Mouse (Mus musculus) forebrain, postnatal 0 days (tissue): ENCODE measurements around the gene Trpc3. TPM values are rescaled to one million over a fixed set of nuclear protein-coding genes. Genes with fewer than 3 reads are reported as not detected.
A peak's percentile ranks its signal among the peaks of the same experiment; 100 is the strongest.
"Not testable (repeated sequence)": the region's sequence is repeated elsewhere in the genome, so short reads cannot be mapped to it uniquely, and the experiment has no call there.

Experiments used
- ATAC-seq: fragments of 200-750 bp; cut with Nextera tagmentation; 2 replicates; pipeline ENCODE4 v1.8.0; 2017; ENCODE audit warnings: mild to moderate bottlenecking, moderate library complexity
- DNase-seq: peaks from one replicate; pipeline ENCODE4 v3.0.0-alpha.2; 2015
- H3K27ac ChIP-seq: fragments of 300-500 bp; sonication (generic); 2 replicates; pipeline ENCODE4 v1.5.1; 2014; ENCODE audit warnings: low read depth, mild to moderate bottlenecking, antibody characterized with exemption, low read length, moderate library complexity, mixed read lengths
- H3K27me3 ChIP-seq: fragments of 300-500 bp; sonication (generic); 2 replicates; pipeline ENCODE4 v1.6.1; 2014; ENCODE audit warnings: mild to moderate bottlenecking, low read length, mixed read lengths; ENCODE audit not compliant: insufficient read depth
- H3K36me3 ChIP-seq: fragments of 300-500 bp; sonication (generic); 2 replicates; pipeline ENCODE4 v1.6.1; 2014; ENCODE audit warnings: mild to moderate bottlenecking, moderate library complexity; ENCODE audit not compliant: insufficient read depth
- H3K4me1 ChIP-seq: fragments of 300-500 bp; sonication (generic); 2 replicates; pipeline ENCODE4 v1.6.1; 2014; ENCODE audit warnings: antibody characterized with exemption; ENCODE audit not compliant: insufficient read depth
- H3K4me2 ChIP-seq: fragments of 300-500 bp; sonication (generic); 2 replicates; pipeline ENCODE4 v1.6.1; 2014; ENCODE audit warnings: low read depth, mild to moderate bottlenecking, moderate library complexity
- H3K4me3 ChIP-seq: fragments of 300-500 bp; sonication (generic); 2 replicates; pipeline ENCODE4 v1.5.1; 2014; ENCODE audit warnings: low read depth, low read length, mixed read lengths
- H3K9ac ChIP-seq: fragments of 300-500 bp; sonication (generic); 2 replicates; pipeline ENCODE4 v1.6.1; 2014; ENCODE audit warnings: mild to moderate bottlenecking
- H3K9me3 ChIP-seq: fragments of 300-500 bp; sonication (generic); 2 replicates; pipeline ENCODE4 v1.6.1; 2016; ENCODE audit warnings: low read length
- CTCF ChIP-seq: sonication (generic); IDR thresholded peaks from 2 replicates; pipeline ENCODE4 v1.5.1; 2016; ENCODE audit warnings: antibody characterized with exemption, control low read depth, low read depth
- WGBS: fragments of 180-500 bp; shearing (Covaris S2); extraction: QIAGEN DNeasy Blood & Tissue Kit; methylation state at CpG from one replicate; pipeline ENCODE4 v1.1.7; 2014; 5-methylcytosine and 5-hydroxymethylcytosine counted together
- polyA plus RNA-seq: library from polyadenylated mRNA; unstranded; fragments of >200 nt; fragmentation: Nextera tagmentation; extraction: Ambion mirVana; gene quantifications from 2 replicates; pipeline ENCODE4 v1.2.1, GENCODE M21; 2015
- total RNA-seq: library from RNA; depleted of rRNA; stranded (reverse); fragments of >200 nt; gene quantifications from 2 replicates; pipeline ENCODE4 v1.2.3, GENCODE M21; 2014; rRNA removed

Gene Trpc3
- total and polyA plus RNA-seq, 2 experiments from 2014 or later, result 8.2 to 12.3 TPM

DNA sequence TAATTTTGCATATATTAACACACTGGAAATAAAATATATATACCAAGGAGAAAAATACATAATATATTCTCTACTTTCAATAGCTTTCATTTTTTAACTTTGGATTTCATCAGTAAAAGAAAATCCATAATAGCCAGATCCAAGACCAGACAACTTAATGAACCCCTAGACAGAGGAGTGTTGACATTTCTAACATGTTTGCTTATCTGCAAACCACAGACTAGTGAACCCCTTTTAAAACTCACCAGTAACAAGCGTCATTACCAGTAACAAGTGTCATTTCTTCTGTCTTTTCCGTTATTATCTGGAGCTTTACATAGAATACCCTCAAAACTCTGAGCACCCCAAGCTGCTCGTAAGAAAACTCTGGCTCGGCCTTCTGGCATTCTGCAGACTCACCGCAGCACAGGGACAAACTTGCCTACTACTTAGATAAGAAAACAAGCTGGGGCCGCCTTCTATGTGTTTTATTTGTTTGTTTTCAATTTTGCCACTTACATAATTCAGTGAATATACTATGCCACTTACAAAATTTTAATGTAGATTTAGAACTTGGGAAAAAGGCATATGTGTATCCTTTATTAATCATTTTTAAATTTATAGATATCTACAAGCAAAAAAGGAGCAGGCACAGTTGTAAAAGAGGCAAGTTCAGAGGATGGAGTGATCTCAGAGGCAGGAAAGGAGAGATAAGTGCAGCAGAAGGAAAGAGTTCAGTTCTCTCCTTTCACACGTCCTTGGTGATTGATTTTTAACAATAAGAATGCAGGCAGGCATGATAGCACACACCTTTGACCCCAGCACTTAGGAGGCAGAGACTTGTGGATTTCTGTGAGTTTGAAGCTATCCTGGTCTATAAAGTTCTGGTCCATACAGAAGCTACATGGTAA, 83.8 kb downstream of the Trpc3 start:
- 83% methylated on average over 7 of the region's 7 CpGs for WGBS
- ATAC-seq, result no peak

DNA sequence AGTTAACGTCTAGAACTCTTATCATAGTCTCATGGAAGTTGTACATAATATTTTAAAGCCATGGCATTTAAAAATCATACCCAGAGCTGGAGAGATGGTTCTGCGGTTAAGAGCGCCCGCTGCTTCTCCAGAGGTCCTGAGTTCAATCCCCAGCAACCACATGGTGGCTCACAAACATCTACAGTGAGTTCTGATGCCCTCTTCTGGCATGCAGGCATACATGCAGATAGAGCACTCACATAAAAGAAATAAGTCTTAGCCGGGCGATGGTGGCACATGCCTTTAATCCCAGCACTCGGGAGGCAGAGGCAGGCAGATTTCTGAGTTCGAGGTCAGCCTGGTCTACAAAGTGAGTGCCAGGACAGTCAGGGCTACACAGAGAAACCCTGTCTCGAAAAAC, 90.2 kb downstream of the Trpc3 start:
- H3K4me3 ChIP-seq, H3K4me1 ChIP-seq, H3K4me2 ChIP-seq, H3K27ac ChIP-seq, H3K9ac ChIP-seq, ATAC-seq, DNase-seq, H3K27me3 ChIP-seq, H3K9me3 ChIP-seq: not testable (repeated sequence)
- 88% methylated on average over 9 of the region's 9 CpGs for WGBS
- H3K36me3 ChIP-seq, result peaks cover 26% of the 10 kb centered on the region

More for the DNA sequence above, 83.8 kb downstream of the Trpc3 start:
- H3K27ac ChIP-seq, result no peak overlapping the region
- H3K4me1 ChIP-seq, result no peaks in the 10 kb centered on the region
- no peak for TF ChIP-seq CTCF
- H3K4me3 ChIP-seq, result no peak overlapping the region
- peaks cover 31% of the 10 kb centered on the region for H3K36me3 ChIP-seq
- no peaks in the 10 kb centered on the region for H3K9me3 ChIP-seq
- no peak overlapping the region for H3K9ac ChIP-seq
- DNase-seq, result no peak
- H3K4me2 ChIP-seq, result no peak overlapping the region
- H3K27me3 ChIP-seq, result no peaks in the 10 kb centered on the region

DNA sequence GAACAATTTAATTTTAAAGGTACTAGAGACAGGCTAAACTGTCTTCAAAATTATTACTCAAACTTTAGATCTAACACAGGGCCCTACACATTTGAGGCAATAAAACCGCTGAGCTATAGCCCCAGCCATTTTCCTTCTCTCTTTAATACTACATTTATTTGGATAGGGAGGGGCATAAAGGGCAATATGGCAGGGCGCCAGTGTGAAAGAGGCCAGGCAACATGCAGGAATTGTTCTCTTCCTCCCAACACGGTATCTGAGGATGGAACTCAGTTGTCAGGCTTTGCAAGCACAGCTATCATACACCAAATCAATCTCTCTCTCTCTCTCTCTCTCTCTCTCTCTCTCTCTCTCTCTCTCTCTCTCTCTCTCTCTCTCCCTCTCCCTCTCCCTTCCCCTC, 91.2 kb downstream of the Trpc3 start:
- peaks cover 28% of the 10 kb centered on the region for H3K36me3 ChIP-seq
- no peak overlapping the region for H3K4me2 ChIP-seq
- H3K4me1 ChIP-seq, result no peaks in the 10 kb centered on the region
- no peaks in the 10 kb centered on the region for H3K27me3 ChIP-seq
- no peak overlapping the region for H3K27ac ChIP-seq
- H3K9ac ChIP-seq, result no peak overlapping the region
- ATAC-seq (no peak), DNase-seq (no peak)
- no peak for TF ChIP-seq CTCF
- no peaks in the 10 kb centered on the region for H3K9me3 ChIP-seq
- H3K4me3 ChIP-seq, result no peak overlapping the region
- 72% methylated on average over 3 of the region's 3 CpGs for WGBS

DNA sequence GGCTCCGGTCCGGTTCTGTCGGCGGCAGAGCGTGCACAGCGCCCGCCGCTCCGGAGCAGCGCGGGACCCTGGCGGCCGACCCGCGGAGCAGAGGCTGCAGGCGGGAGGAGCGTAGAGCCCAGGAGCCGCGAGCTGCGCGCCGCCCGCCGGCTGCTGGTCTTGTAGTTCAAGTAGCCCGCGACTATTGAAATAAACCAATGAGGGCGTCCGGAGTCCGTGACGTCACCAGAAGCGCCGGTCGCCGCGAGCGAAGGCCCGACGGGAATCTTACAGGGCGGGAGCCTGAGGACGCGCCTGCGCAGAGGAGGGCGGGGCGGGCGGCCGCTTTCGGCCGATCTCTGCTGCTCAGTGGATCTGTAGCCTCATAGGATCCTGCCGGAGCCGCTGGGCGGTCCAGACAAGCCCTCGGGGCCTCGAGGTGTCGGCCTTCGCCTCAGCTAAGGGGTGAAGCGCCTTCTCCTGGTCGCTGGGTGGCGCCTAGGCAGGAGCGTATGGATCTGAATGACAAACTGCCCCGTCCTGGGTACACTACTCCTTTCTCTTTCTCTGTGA, 118.1 kb downstream of the Trpc3 start, which contains the start of gene Ccna2:
Gene Ccna2, minus strand, starts transcription at position 324 of the 552 bp plus-strand sequence.
- WGBS, result 1% methylated on average over 57 of the region's 60 CpGs
- Histone ChIP-seq H3K27me3 (no peaks in the 10 kb centered on the region), H3K4me3 (peak within 1 kb of the TSS; percentile 65), H3K9me3 (no peaks in the 10 kb centered on the region), H3K4me2 (peak within 1 kb of the TSS; percentile 99), H3K27ac (peak within 1 kb of the TSS; percentile 93), H3K36me3 (peaks cover 6% of the 10 kb centered on the region; the same call in 1 of the 2 replicates), H3K4me1 (0 out of 2 replicates have a peak, but pooled peaks cover 4% of the 10 kb centered on the region), H3K9ac (peak within 1 kb of the TSS; percentile 75)
- peak; percentile 99 for ATAC-seq
- peak; percentile 98 for DNase-seq
- peak; percentile 58 for TF ChIP-seq CTCF

DNA sequence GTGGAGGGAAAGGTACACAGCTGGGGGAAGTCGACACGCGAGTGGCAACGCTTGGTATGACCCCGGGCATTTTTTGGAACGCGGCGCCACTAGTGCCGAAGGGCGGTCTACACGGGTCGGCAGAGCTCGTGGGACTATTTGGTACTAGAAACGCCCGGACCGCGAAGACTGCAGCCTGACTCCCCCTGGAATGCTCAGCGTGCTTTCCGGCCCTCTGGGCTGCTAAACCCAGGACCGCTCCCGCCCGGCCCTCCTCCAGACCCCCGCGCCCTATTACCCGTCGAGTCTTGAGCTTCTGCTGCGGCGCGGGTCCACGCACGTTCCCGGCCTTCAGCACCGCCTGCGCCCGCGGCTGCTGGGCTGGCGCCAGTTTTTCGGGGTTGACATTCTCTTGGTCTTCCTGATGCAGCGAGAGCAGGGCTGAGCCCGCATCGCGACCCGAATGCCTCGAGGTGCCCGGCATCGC, 118.6 kb downstream of the Trpc3 start:
- H3K4me2 ChIP-seq, result peak overlapping the region; percentile 99
- no peak overlapping the region for H3K27ac ChIP-seq
- no peaks in the 10 kb centered on the region for H3K27me3 ChIP-seq
- no peaks in the 10 kb centered on the region for H3K9me3 ChIP-seq
- H3K4me3 ChIP-seq, result peak overlapping the region; percentile 65
- no peak for TF ChIP-seq CTCF
- H3K9ac ChIP-seq, result peak overlapping the region; percentile 41
- H3K36me3 ChIP-seq, result peaks cover 11% of the 10 kb centered on the region
- ATAC-seq, result no peak; the same call in 1 of the 2 replicates
- no peak for DNase-seq
- under 1% methylated on average over 46 of the region's 46 CpGs for WGBS
- 0 out of 2 replicates have a peak, but pooled peaks cover 4% of the 10 kb centered on the region for H3K4me1 ChIP-seq

Other genes starting within 250 kb of the Trpc3 start
- 38.6 and 41.2 TPM in 2 replicates for gene Anxa5, start 214.3 kb downstream of the Trpc3 start, total RNA-seq
- gene Anxa5, start 214.3 kb downstream of the Trpc3 start, polyA plus RNA-seq, result 47.2 and 48.9 TPM in 2 replicates
- gene 1810062G17Rik, start 214.2 kb downstream of the Trpc3 start, total RNA-seq, result not detected in 2 replicates
- 0.69 and 0.74 TPM in 2 replicates for gene 1810062G17Rik, start 214.2 kb downstream of the Trpc3 start, polyA plus RNA-seq
- gene Gm11549, start 168.4 kb downstream of the Trpc3 start, total RNA-seq, result 0.69 and 1.3 TPM in 2 replicates
- gene Gm11549, start 168.4 kb downstream of the Trpc3 start, polyA plus RNA-seq, result 0.45 and 0.68 TPM in 2 replicates
- gene Exosc9, start 137.6 kb downstream of the Trpc3 start, total RNA-seq, result 72.9 and 78.0 TPM in 2 replicates
- gene Exosc9, start 137.6 kb downstream of the Trpc3 start, polyA plus RNA-seq, result 76.9 and 81.4 TPM in 2 replicates
- 16.8 and 23.9 TPM in 2 replicates for gene Ccna2, start 118.0 kb downstream of the Trpc3 start, total RNA-seq
- 20.5 and 20.7 TPM in 2 replicates for gene Ccna2, start 118.0 kb downstream of the Trpc3 start, polyA plus RNA-seq
- 15.1 and 15.5 TPM in 2 replicates for gene Bbs7, start 76.7 kb downstream of the Trpc3 start, total RNA-seq
- gene Bbs7, start 76.7 kb downstream of the Trpc3 start, polyA plus RNA-seq, result 13.4 and 14.9 TPM in 2 replicates
- gene 4932438A13Rik, start 172.9 kb upstream of the Trpc3 start, total RNA-seq, result 49.1 and 66.6 TPM in 2 replicates
- 29.4 and 62.5 TPM in 2 replicates for gene 4932438A13Rik, start 172.9 kb upstream of the Trpc3 start, polyA plus RNA-seq